Mouse (Mus musculus) heart, embryonic 10.5 days (tissue): ENCODE results near the gene Tbx15. TPM values are rescaled to one million over a fixed set of nuclear protein-coding genes. Genes with fewer than 3 reads are reported as not detected.
A peak's percentile ranks its signal among the peaks of the same experiment; 100 is the strongest.

Experiments used
- DNase-seq: peaks from one replicate; pipeline ENCODE4 v3.0.0-alpha.2; 2017; ENCODE audit warnings: low spot score
- H3K27ac ChIP-seq: fragments of 300-500 bp; sonication (generic); 2 replicates; pipeline ENCODE4 v1.5.1; 2016; ENCODE audit warnings: mild to moderate bottlenecking
- H3K27me3 ChIP-seq: fragments of 300-500 bp; sonication (generic); 2 replicates; pipeline ENCODE4 v1.6.1; 2016; ENCODE audit warnings: mild to moderate bottlenecking; ENCODE audit not compliant: poor library complexity, insufficient read depth, severe bottlenecking
- H3K36me3 ChIP-seq: fragments of 300-500 bp; sonication (generic); 2 replicates; pipeline ENCODE4 v1.6.1; 2016; ENCODE audit warnings: mild to moderate bottlenecking, moderate library complexity
- H3K4me1 ChIP-seq: fragments of 300-500 bp; sonication (generic); 2 replicates; pipeline ENCODE4 v1.6.1; 2016; ENCODE audit warnings: mild to moderate bottlenecking
- H3K4me3 ChIP-seq: fragments of 300-500 bp; sonication (generic); 2 replicates; pipeline ENCODE4 v1.5.1; 2016; ENCODE audit warnings: mild to moderate bottlenecking, moderate library complexity
- H3K9me3 ChIP-seq: fragments of 300-500 bp; sonication (generic); 2 replicates; pipeline ENCODE4 v1.6.1; 2016; ENCODE audit warnings: mild to moderate bottlenecking, moderate library complexity
- WGBS: fragments of 180-500 bp; shearing (Covaris S2); methylation state at CpG from one replicate; pipeline ENCODE4 v1.1.7; 2016; 5-methylcytosine and 5-hydroxymethylcytosine counted together
- polyA plus RNA-seq: library from polyadenylated mRNA; unstranded; fragments of >200 nt; fragmentation: Nextera tagmentation; extraction: Ambion mirVana; gene quantifications from 2 replicates; pipeline ENCODE4 v1.2.1, GENCODE M21; 2016

The Tbx15 gene
- polyA plus RNA-seq, 1 experiment from 2014 or later: 0.67 TPM

GRCm38 (mm10) chr3:99252461-99253091 is 12.4 kb downstream of the Tbx15 start:
- Histone ChIP-seq H3K4me1 (peaks cover 21% of the 10 kb centered on the region), H3K9me3 (no peaks in the 10 kb centered on the region), H3K27ac (no peak overlapping the region), H3K4me3 (peak overlapping the region; percentile 65; the same call in 1 of the 2 replicates), H3K36me3 (no peaks in the 10 kb centered on the region), H3K27me3 (peaks cover 98% of the 10 kb centered on the region)
- no peak for DNase-seq
- WGBS: 1% methylated on average over 16 of the region's 16 CpGs

GRCm38 (mm10) chr3:99253092-99253488 is 12.9 kb downstream of the Tbx15 start:
- H3K36me3 ChIP-seq: no peaks in the 10 kb centered on the region
- no peak for DNase-seq
- 2% methylated on average over 12 of the region's 12 CpGs for WGBS
- no peaks in the 10 kb centered on the region for H3K9me3 ChIP-seq
- peak overlapping the region; percentile 65 for H3K4me3 ChIP-seq
- peaks cover 98% of the 10 kb centered on the region for H3K27me3 ChIP-seq
- H3K27ac ChIP-seq: no peak overlapping the region
- peaks cover 21% of the 10 kb centered on the region for H3K4me1 ChIP-seq

- peaks cover 98% of the 10 kb centered on the region for H3K27me3 ChIP-seq
- peak overlapping the region; percentile 52; the same call in 1 of the 2 replicates for H3K27ac ChIP-seq
- 0% methylated on average over 72 of the region's 73 CpGs for WGBS
- H3K36me3 ChIP-seq: no peaks in the 10 kb centered on the region
- H3K9me3 ChIP-seq: no peaks in the 10 kb centered on the region
- DNase-seq: peak; percentile 79
- peaks cover 21% of the 10 kb centered on the region for H3K4me1 ChIP-seq
- H3K4me3 ChIP-seq: peak overlapping the region; percentile 65
These were observed 13.6 kb downstream of the Tbx15 start for GRCm38 (mm10) chr3:99253497-99254451.

- H3K36me3 ChIP-seq: no peaks in the 10 kb centered on the region
- H3K4me3 ChIP-seq: no peak overlapping the region
- H3K27ac ChIP-seq: no peak overlapping the region
- peaks cover 98% of the 10 kb centered on the region for H3K27me3 ChIP-seq
- H3K9me3 ChIP-seq: no peaks in the 10 kb centered on the region
- 1% methylated on average over 15 of the region's 15 CpGs for WGBS
- H3K4me1 ChIP-seq: peaks cover 21% of the 10 kb centered on the region
- DNase-seq: no peak
These were observed 14.5 kb downstream of the Tbx15 start for GRCm38 (mm10) chr3:99254559-99255151.

- no peak overlapping the region for H3K27ac ChIP-seq
- no peak overlapping the region for H3K4me3 ChIP-seq
- peaks cover 21% of the 10 kb centered on the region for H3K4me1 ChIP-seq
- no peaks in the 10 kb centered on the region for H3K36me3 ChIP-seq
- no peak for DNase-seq
- peaks cover 98% of the 10 kb centered on the region for H3K27me3 ChIP-seq
- no peaks in the 10 kb centered on the region for H3K9me3 ChIP-seq
- 5% methylated on average over 11 of the region's 11 CpGs for WGBS
These were observed 15.5 kb downstream of the Tbx15 start for GRCm38 (mm10) chr3:99255411-99256365.

- Histone ChIP-seq H3K27ac (no peak overlapping the region), H3K36me3 (no peaks in the 10 kb centered on the region), H3K27me3 (peaks cover 98% of the 10 kb centered on the region), H3K9me3 (no peaks in the 10 kb centered on the region), H3K4me1 (peaks cover 21% of the 10 kb centered on the region), H3K4me3 (peak overlapping the region; percentile 19; the same call in 1 of the 2 replicates)
- no peak for DNase-seq
- WGBS: 3% methylated on average over 11 of the region's 11 CpGs
These were observed 16.2 kb downstream of the Tbx15 start for GRCm38 (mm10) chr3:99256366-99256750.

GRCm38 (mm10) chr3:99256766-99257165 is 16.6 kb downstream of the Tbx15 start:
- Histone ChIP-seq H3K27ac (no peak overlapping the region), H3K27me3 (peaks cover 98% of the 10 kb centered on the region), H3K4me1 (peaks cover 21% of the 10 kb centered on the region), H3K36me3 (no peaks in the 10 kb centered on the region), H3K4me3 (peak overlapping the region; percentile 19; the same call in 1 of the 2 replicates), H3K9me3 (no peaks in the 10 kb centered on the region)
- DNase-seq: peak; percentile 81
- WGBS: under 1% methylated on average over 20 of the region's 20 CpGs

- Histone ChIP-seq H3K27me3 (peaks cover 98% of the 10 kb centered on the region), H3K9me3 (no peaks in the 10 kb centered on the region), H3K36me3 (no peaks in the 10 kb centered on the region), H3K4me3 (no peak overlapping the region), H3K27ac (no peak overlapping the region), H3K4me1 (peaks cover 21% of the 10 kb centered on the region)
- 4% methylated on average over 29 of the region's 29 CpGs for WGBS
- no peak for DNase-seq
These were observed 17.7 kb downstream of the Tbx15 start for GRCm38 (mm10) chr3:99257586-99258577.

GRCm38 (mm10) chr3:99259741-99260270 is 19.6 kb downstream of the Tbx15 start:
- no peaks in the 10 kb centered on the region for H3K9me3 ChIP-seq
- H3K27ac ChIP-seq: no peak overlapping the region
- peaks cover 7% of the 10 kb centered on the region; the same call in 1 of the 2 replicates for H3K4me1 ChIP-seq
- WGBS: 11% methylated on average over 6 of the region's 6 CpGs
- H3K27me3 ChIP-seq: peaks cover 98% of the 10 kb centered on the region
- no peak for DNase-seq
- H3K36me3 ChIP-seq: no peaks in the 10 kb centered on the region
- no peak overlapping the region for H3K4me3 ChIP-seq

GRCm38 (mm10) chr3:99260395-99260794 is 20.2 kb downstream of the Tbx15 start:
- H3K4me1 ChIP-seq: peaks cover 7% of the 10 kb centered on the region; the same call in 1 of the 2 replicates
- H3K9me3 ChIP-seq: no peaks in the 10 kb centered on the region
- H3K27me3 ChIP-seq: peaks cover 98% of the 10 kb centered on the region
- H3K36me3 ChIP-seq: no peaks in the 10 kb centered on the region
- H3K4me3 ChIP-seq: no peak overlapping the region
- WGBS: 32% methylated on average over 2 of the region's 2 CpGs
- DNase-seq: no peak
- no peak overlapping the region for H3K27ac ChIP-seq

- H3K27ac ChIP-seq: no peak overlapping the region
- no peak for DNase-seq
- 2% methylated on average over 18 of the region's 18 CpGs for WGBS
These were observed 21.2 kb downstream of the Tbx15 start for GRCm38 (mm10) chr3:99261371-99261791.

More at GRCm38 (mm10) chr3:99261371-99261791, 21.2 kb downstream of the Tbx15 start:
- Histone ChIP-seq H3K4me3 (no peak overlapping the region), H3K36me3 (no peaks in the 10 kb centered on the region), H3K4me1 (peaks cover 7% of the 10 kb centered on the region; the same call in 1 of the 2 replicates), H3K9me3 (no peaks in the 10 kb centered on the region), H3K27me3 (peaks cover 98% of the 10 kb centered on the region)
